Mouse (Mus musculus) spleen, postnatal 36 days (tissue): Measurements from ENCODE around the gene Engase.

Source experiments
- DNase-seq, 2 experiments: peaks; one replicate each; pipeline ENCODE4 v3.0.0; 2022; ENCODE audit warnings: low spot score in 2 of 2, mixed read lengths in 1 of 2

Gene Engase

DNA sequence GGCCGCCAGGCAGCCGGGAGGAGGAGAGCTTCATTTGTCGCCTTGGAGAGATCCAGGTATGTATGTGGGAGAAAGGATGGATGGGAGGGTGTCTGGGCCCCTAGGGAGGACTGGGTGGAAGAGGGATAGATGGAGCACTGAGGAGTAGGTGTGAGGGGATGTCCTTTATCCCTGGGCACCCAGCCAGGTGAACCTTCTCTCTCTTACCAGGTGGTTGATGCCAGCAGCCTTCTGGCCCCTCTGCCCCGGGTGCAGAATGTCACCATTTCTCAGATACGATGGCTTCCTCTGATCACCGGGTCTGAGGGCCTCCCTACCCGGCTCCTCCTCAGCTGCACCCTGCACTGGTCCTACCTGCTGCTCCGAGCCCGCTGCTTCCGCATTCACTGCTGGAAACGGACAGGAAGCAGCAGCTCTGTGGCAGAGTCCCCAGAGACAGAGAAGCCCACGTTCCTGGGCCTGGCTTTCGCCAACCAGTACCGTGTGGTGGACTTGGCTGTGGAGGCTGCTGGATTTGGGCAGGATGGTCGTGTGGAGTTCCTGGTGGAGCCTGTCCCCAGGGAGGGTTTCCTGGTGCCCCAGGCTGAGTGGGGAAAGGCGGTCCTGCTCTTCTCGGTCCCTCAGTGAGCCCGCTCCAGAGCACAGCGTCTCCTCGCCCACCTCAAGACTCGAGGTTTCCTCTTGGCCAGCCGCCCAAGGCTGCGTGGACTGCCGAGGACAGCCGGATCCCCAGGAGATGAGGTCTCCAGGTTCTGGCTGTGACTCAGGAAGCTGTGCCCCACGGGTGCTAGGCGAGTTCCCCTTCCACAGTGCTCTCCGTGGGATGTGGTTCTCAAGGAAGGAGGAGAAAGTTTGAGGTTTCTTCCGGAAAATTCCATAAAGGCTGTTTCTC, 10.5 kb downstream of the Engase start:
- DNase-seq: no peak

DNA sequence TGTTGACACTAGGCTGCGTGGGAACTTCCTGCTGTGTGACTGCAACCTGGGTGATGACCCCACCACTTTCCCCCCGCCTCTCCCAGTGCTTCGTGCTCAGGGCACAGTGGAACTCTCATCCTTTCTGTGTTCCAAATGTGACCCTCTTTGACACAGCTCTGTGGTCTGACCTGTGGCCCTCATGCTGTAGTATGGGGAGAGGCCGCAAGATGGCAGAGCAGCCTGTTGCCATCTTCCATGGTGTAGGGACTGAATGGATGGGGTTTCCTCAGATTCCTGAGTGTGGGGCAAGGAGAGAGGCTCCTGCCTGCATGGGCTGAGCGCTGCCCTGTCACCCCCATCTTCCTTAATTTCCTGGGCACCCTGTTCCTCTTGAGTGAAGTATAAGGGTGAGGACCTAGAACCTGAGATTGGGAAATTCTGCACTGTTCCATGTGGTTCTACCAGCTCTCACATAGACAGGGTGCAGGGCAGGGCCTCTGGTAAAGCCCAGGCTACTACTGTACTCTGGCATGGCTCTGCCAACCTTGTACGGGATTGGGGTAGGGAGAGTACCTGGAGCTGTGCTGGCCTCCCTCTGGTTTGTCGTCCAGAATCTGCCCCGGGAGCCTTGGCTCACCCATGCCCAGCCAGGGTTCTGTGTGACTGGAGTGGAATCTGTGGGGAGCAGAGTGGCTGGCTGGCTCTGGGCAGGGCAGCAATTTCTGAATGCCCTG, 11.7 kb downstream of the Engase start:
- no peak for DNase-seq

DNA sequence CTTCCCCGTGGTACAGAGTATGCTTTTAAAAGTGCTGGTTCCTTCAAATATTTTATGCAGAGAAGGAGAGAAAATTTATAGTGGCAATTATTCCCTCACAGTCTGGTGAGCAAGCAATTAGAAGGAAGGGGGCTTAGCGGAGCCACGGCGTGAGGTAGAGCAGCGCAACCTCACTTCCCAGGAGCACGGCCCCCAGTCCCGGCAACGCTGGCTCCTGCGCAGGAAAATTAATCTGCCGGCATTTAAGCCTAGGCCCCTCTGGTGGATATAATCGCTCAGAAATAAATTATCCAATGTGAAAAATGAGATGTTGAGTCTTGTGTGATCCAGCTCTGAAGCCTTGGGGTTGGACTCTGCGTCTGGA, 12.3 kb downstream of the Engase start:
- no peak for DNase-seq

DNA sequence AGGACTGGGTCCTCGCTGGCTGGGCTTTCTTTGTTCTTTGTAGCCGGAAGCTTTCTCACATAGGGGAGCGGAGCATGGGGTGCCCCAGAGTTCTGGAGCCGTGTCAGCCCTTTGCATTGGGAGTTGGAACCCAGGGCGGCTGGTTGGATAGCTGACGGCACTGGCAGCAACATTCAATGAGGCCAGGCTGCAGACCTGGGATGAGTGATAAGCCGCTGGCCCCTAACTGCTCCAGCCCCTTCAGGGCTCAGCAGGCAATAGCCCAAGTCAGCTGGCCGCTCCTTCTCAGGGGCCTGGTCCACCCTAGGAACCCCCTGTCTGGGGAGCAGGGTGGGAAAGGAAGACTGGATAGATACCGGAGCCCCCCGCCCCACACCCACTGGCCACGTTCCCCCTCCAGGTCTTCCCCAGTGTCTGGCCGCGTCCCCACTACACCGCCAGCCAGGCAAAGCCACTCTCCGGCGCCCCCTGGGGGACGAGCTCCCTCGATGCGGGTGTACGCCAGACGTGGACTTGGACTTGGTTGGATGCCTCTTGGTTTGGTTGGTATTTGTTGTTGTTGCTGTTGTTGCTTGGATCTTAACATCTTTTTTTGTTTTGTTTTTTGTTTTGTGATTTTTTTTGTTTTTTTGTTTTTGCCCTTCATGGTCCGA, 14.1 kb downstream of the Engase start:
- DNase-seq: peak; percentile 50 to 60

DNA sequence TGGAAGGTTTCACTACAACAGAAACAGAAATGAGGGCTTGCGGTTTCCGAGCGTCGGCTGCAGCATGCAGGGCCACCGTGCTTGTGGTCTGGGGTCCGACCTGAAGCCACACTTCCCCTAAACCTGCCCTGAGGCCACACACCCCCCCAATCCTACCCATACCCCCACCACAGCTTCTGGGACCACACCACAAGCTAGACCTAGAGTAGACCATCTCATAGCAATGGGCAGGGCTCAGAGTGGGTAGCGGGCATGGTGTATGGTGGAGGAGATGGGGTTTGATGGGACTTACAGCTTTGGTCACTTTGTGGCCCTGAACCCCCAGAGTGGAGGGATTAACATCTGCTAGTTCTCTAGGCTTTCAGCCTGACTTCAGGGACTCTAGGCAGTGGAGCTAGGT, 14.6 kb downstream of the Engase start:
- no peak for DNase-seq

DNA sequence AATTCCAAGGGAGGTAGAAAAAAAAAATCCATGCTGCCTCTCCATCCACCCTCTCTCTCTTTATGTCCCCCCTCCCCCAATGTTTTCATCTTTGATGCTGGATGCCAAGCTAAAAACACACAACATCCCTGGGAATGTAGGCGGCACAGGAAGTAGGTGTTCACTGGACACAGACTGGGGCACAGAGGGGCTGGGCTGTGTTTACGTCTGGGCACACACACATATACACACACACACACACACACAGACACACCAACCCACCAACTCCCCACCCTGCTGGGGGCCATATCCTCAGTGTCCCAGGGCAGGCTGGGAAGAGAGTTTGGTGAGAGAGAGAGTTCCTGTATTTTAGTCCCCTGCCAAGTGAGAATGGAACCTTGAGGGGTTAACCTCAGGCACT, 16.8 kb downstream of the Engase start:
- DNase-seq: no peak

DNA sequence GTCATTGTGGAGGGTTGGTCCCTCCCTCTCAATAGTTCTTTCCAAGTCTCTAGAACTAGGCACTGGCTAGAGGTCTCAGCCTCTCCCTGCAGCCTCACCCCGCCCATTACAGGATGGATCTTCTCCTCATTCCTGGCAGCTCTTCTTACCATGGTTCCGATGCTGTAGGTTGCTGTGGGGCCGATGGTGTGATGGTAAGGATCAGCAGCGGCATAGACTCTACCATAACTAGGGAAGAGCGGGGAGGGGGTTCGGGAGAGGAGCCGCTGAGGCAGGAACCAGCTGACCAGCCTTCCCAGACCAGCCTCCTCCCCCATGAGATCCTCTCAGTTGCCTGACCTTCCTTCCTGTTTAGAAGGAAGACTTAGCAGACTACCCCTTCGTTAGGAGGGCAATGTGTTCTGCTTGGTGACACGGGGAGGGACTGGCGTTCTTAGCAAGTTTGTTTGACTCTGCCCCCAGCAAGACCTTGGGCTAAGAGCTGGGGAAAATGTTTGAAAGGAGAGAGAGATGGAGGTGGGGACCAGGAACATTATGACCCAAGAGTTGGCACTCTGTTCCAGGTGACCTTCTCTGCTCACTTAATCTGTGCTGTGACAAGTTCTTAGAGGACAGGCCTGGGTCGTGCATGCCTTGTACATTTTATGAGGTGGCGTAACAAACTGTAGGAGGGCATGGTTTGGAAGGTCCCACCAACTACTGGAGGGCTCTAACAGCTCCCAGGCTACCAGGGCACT, 17.5 kb downstream of the Engase start:
- no peak for DNase-seq

DNA sequence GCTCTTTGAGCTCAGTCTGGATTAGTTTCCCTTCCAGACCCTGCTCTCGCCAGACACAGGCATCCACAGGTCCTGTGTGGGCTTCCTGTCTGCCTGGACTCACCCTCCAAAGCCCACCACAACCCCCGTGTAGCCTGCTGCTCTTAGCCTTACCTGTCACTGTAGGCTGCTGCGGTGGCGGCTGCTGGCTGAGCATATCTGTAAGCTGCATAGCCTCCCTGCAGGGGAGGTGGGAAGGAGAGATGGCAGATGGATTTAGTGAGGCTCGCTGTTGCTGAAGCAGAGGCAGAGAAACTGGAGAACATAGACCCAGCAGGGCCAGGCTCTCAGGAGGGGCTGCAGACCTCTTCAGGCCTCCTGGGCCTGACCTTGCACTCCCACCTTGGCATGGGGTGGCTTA, 18.4 kb downstream of the Engase start:
- DNase-seq: no peak

DNA sequence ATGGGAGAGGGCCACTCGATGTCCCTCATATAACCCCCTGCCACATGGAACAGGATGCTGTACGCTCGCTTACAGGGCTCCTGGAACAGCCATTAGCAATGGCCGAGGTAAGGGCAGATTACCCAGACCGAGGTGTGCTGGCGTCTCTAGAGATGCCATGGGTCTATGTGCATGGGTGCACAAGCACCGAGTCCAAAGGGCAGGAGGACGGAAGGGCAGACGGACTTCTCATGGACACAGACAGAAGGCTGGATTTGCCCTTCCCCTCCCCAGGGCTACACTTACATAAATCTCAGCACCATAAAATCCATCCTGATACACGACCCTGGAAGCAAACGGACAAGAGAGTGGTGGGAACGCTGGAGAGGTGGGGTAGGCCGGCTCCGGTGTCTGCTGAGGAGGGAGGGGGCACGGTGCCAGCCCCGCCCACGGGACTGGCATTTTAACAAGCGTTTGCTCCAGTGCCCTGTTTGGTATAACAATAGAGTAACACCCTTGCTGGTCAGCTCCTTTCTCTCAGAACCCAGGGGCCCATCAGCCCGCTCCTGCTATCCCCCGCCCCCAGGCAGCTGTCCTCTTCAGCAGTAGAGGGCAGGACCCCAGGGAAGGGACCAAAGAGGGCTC, 19.5 kb downstream of the Engase start:
- DNase-seq: no peak

DNA sequence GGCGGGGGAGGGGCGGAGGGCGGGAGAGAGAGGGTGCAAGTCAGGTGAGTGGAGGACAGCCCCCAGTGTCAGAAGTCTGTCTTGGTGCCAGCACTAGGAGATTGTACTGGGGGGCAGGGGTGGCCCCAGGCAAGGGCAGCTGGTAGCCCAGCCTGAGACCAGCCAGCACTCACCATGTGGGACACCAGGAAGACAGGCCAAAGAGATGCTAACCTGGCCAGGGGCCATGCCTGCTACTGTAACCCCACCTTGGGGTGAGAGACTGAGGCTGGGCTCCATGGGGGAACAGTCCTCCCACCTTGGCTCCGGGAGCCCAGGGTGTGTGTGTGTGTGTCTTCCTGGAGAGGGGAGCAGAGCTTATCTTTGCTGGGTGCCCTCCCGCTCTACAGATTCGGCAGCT, 26.4 kb downstream of the Engase start:
- no peak for DNase-seq

DNA sequence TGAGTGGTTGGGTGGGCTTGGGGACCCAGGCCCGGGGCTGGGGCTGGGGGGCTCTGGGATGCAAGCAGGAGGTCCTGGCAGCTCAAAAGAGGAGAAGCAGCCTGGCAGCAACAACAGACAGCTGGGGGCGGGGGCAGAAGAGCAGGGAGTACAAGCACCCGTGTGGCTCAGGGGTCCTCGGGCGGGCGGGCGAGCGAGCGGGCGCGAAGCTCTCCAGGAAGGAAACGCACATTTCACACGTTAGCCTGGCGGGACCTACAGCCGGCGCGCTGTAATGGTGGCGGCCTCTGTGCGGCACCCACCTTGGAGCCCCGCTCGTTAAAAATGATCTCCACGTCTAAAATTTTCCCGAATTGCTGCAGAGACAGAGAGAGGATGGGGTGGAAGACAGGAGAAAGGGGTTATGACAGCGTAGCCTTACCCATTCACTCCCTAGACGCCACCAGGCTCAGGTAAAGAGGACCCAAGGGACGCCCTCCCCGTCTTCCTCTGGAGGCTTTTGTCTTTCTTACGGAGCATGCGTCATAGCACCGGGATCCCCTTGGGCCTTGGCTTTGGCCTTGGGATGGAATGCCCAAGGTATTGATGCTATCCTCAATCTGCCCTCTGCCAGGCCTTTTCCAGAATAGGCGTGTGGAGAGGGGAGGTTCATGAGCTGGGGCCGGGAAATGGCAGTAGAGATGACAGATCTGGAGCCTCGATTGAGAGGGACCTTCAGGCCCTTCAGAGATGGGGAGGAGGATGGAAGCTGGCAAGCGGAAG, 27.0 kb downstream of the Engase start:
- no peak for DNase-seq

DNA sequence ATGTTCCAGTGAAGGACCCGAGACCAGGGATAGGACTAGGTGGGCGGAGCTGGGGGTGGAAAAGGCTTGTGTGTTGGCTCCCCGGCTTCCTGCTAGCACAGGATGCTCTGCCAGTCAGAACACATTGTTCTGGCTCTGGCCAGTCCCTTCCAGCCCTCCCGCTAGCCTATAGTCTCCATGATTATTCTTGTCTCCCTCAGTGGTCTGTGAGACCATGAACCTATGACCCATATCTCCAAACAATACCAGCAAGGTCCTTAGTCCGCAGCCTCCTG, 27.5 kb downstream of the Engase start:
- DNase-seq: no peak

DNA sequence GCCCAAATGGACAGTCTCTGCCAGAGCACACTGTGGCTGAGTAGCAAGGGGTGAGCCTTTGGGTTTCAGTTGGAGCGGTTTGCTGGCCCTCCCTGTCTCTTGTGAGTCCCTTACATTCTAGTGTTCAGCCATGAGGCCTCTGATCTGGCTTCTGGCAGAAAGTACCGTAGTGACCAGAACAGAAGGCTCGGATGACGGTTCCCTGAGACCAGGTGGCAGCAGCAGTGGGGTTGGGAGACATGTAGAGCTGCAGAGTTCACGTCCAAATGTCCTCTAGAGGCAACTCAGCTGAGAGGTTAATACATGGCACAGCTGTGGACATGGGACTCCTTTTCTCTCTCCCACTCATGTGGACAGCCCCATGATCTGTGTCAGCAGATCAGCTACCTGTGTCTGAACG, 30.5 kb downstream of the Engase start:
- no peak for DNase-seq

DNA sequence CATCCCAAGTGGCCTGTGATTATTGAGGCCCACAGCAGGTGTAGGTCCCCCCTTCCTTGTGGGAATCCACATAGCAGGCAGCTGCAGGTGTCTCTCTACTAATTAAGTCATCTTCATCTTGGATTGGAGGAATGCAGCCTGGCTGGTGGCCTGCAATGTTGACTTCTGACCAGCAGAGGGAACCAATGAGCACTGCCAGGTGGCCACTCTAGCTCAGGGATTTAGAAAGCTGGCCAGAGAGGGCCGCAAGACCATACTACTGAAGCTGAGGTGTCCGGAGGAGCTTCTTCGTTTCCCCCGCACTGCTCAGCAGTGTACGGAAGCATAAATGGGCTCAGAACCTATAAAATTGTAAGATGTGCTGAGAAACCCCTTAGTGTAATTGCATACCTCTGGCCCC, 31.3 kb downstream of the Engase start:
- peak in 1 of 2 experiments; percentile 8 for DNase-seq

DNA sequence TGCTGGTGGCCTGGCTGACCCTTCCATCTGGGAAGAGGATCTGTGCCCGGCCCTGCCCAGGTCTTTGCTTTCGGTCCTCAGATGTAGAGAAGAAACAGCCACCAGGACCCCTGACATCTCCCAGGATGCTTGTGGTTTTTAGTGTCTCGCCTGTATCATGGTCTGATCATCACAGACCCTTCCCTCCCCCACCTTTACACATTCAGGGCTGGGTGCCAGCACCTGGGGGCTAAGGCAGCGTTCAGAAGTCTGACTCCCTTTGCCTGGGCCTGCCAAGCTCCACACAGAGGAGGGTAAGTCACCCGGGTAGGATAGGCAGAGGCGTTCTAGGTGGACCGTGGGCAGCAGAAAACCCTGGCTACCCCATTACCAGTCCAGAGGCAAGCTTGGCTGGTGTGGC, 31.7 kb downstream of the Engase start:
- DNase-seq: no peak

DNA sequence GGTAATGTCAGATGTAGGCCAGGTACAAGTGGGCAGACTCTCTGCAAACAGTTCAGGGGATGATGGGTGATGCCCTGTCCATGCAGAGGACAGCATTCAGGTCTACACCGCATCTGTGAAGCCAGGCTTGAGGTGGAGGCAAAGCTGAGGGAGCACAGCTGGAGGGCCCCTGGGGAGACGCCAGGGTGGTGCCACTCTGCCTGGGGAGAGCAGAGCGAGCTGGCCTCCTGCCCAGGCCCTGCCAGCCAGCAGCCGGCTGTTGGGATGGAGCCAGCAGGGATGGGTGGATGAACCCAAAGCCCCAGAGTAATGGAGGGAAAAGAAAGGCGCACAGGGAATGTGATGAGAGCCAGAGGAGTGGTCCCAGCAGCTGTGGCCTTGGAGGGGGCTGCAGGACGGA, 35.2 kb downstream of the Engase start:
- DNase-seq: no peak

DNA sequence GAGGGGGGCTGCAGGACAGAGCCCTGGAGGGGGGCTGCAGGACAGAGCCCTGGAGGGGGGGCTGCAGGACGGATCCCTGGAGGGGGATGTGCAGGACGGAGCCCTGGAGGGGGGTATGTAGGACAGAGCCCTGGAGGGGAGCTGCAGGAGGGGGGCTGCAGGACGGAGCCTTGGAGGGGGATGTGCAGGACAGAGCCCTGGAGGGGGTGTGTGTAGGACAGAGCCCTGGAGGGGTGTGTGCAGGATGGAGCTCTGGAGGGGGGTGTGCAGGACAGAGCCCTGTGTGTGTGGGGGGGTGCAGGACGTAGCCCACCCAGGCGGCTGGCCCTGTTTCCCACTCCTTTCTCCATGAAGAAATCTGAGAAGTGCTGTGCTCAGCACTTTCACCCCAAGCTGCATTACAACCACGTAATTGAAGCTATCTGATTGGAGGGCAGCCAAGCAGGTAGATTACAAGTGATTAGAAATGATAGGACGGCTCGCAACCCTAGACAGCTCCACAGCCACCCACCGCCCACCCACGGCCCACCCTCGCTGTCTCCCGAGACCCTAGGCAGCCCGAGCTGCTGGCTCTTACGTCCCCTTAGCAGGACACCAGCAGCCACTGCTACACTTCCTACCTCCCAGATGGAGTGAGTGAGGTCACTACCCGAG, 35.8 kb downstream of the Engase start:
- no peak for DNase-seq

DNA sequence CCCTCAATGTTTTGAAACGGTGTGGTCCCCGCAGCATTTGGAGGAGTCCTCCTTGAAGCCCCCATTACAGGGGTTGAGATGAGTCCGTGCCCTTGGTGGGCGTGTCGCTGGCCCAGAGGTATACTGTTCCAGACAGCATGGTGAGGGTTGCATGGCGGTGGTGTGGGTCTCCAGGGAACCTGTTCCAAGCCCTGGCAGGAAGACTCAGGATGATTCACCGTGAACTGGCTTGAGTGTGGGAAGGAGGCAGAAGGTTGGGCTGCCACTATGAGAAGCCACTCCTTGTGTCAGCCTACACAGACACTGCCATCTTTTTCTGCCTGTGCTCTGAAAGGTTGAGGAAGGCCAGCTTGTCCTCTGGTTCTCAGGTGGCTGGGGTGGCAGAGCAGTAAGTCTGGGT, 41.3 kb downstream of the Engase start:
- no peak for DNase-seq

DNA sequence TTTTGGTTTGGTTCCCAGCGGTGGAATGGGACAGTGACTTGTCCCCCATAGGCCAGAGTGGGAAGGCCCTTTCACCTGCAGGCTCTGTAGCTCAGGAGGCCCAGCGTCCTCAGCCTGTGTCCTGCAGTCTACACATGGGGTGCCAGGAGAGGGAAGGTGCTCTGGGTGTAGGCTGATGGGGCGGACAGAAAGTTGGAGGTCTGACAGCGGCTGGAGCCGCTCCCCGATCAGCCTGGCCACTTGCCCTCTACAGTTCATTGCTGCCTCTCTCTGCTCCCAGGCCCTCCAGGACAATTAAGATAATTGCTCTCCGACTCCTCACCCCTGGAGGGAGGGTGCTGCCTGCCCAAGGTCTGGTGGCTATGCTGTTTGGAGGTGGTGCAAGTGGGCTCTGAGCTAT, 42.1 kb downstream of the Engase start:
- no peak for DNase-seq

DNA sequence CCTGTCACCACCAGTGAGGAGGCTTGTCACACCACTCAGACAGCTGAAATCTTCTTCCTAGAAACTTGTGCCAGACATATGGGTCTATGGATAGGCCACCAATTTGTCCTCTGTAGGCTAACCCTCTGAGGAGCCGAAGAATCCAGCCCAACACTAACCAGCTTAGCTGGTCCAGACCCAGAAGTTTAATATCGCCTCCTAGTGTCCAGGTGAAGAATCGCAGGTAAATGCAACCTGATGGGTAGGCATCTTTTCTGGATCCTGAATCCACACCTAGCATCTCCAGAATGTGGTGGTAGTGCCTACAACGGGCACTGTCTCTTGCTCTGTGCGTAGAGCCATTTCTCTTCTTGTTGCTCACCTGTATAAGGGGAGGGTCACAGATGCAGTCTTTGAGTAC, 43.6 kb downstream of the Engase start:
- no peak for DNase-seq

DNA sequence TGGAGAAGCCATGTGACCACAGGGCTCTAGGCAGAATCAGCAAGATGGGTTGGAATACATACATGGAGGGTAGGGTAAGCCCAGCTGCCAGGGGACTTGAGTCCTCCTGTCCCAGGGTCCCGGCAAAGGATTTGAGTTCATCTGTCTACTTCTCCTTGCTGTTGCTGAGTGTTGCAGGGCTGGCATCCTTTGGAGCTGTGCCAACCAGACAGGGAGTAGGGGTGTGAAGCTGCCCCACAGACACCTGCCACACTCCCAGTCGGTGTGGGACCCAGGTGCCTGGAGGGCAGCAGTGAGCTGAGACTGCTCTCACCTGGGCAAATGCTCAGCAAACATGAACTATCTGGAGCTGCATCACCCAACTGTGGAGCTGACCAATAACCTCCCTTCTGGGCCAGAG, 44.3 kb downstream of the Engase start:
- DNase-seq: no peak
